Mouse (Mus musculus): ENCODE measurements around the gene Srsf9.

- TF ChIP-seq POLR2A (IDR thresholded peaks at IDR 0.05; ENCODE audit: borderline replicate concordance, extremely low read depth, low read depth, low read length): no peak
- no peak for TF ChIP-seq CTCF (IDR thresholded peaks at IDR 0.05; ENCODE audit: insufficient read depth, low read length)
Observed at GRCm38 (mm10) chr5:115280050-115280687, 46.8 kb upstream of the Srsf9 start.

Measured in lung, adult 2 months (tissue).